8 mouse cellular contexts compared by ENCODE assay signal in genomic region chr7:80339793-80340628, GRCm38 (mm10). TPM values are rescaled to one million over a fixed set of nuclear protein-coding genes. Genes with fewer than 3 reads are reported as not detected.
A peak's percentile ranks its signal among the peaks of the same experiment; 100 is the strongest.
DNase-seq lines count a peak whose midpoint lies in the region; ATAC-seq lines count a peak whose summit lies in the region.

No protein-coding gene starts in this region.

- WGBS in hindbrain, embryonic 14.5 days: 1% methylated on average over 45 of the region's 45 CpGs

- no peaks in the 10 kb centered on the region for H3K9me3 ChIP-seq in hindbrain, embryonic 14.5 days (ENCODE audit: control insufficient read depth, low read length)

- peak; percentile 96 for ATAC-seq in hindbrain, embryonic 14.5 days (ENCODE audit: low FRiP score)

- peak overlapping the region; percentile 72 for H3K4me3 ChIP-seq in hindbrain, embryonic 14.5 days (replicated peaks; ENCODE audit: low read length)

- peak; percentile 99 for DNase-seq in NIH3T3 (ENCODE audit: low read depth)
- DNase-seq in cerebellum, postnatal 10 days: peak; percentile 99
- peak; percentile 95 to 96 for DNase-seq in frontal cortex, postnatal 14 days (ENCODE audit: low spot score in 2 of 2)
- DNase-seq in hindbrain, embryonic 14.5 days (ENCODE audit: low spot score): peak; percentile 99
- DNase-seq in layer of hippocampus, postnatal 36 days: peak; percentile 97
- DNase-seq in lung, postnatal 36 days: peak; percentile 99
- peak; percentile 98 for DNase-seq in retina, postnatal 1 day
- peak; percentile 94 to 97 for DNase-seq in urinary bladder, adult 18-20 months (ENCODE audit: low spot score in 2 of 2)

- H3K36me3 ChIP-seq in hindbrain, embryonic 14.5 days (replicated peaks; ENCODE audit: control insufficient read depth, insufficient read depth): peaks cover 30% of the 10 kb centered on the region

- H3K9ac ChIP-seq in hindbrain, embryonic 14.5 days: peak overlapping the region; percentile 80

- peak overlapping the region; percentile 90 for H3K27ac ChIP-seq in hindbrain, embryonic 14.5 days

- peak overlapping the region; percentile 83 for H3K4me2 ChIP-seq in hindbrain, embryonic 14.5 days (replicated peaks)

- peaks cover 52% of the 10 kb centered on the region for H3K4me1 ChIP-seq in hindbrain, embryonic 14.5 days (replicated peaks; ENCODE audit: control insufficient read depth, insufficient read depth, low read length)

- H3K27me3 ChIP-seq in hindbrain, embryonic 14.5 days (ENCODE audit: control insufficient read depth, insufficient read depth, low read length): no peaks in the 10 kb centered on the region

RNA-seq across cellular contexts. Expression of gene Unc45a, which starts 0.8 kb away (rescaled TPM):
- 43.3 and 43.9 TPM in 2 replicates for polyA plus RNA-seq in hindbrain, embryonic 14.5 days (2014; fragmentation: Nextera tagmentation; extraction: Ambion mirVana)
- 10 to 100 TPM; 38.1 to 39.5 TPM for total RNA-seq in layer of hippocampus, postnatal 36 days (2021)

RNA-seq across cellular contexts. Expression of gene Hddc3, which starts 2.9 kb away (rescaled TPM):
- 18.7 and 23.4 TPM in 2 replicates for polyA plus RNA-seq in hindbrain, embryonic 14.5 days (2014; fragmentation: Nextera tagmentation; extraction: Ambion mirVana)
- total RNA-seq in layer of hippocampus, postnatal 36 days (2021): 10 to 100 TPM; 42.2 to 45.1 TPM

RNA-seq across cellular contexts. Expression of gene Rccd1, which starts 15.8 kb away (rescaled TPM):
- 9.4 and 11.6 TPM in 2 replicates for polyA plus RNA-seq in hindbrain, embryonic 14.5 days (2014; fragmentation: Nextera tagmentation; extraction: Ambion mirVana)
- total RNA-seq in layer of hippocampus, postnatal 36 days (2021): 10 to 100 TPM; 13.2 to 16.6 TPM

RNA-seq across cellular contexts. Expression of gene Man2a2, which starts 31.2 kb away (rescaled TPM):
- 18.9 and 21.6 TPM in 2 replicates for polyA plus RNA-seq in hindbrain, embryonic 14.5 days (2014; fragmentation: Nextera tagmentation; extraction: Ambion mirVana)
- total RNA-seq in layer of hippocampus, postnatal 36 days (2021): 100 to 1,000 TPM; 144 to 156 TPM

RNA-seq across cellular contexts. Expression of gene Prc1, which starts 45.8 kb away (rescaled TPM):
- polyA plus RNA-seq in hindbrain, embryonic 14.5 days (2014; fragmentation: Nextera tagmentation; extraction: Ambion mirVana): 33.0 and 39.3 TPM in 2 replicates
- total RNA-seq in layer of hippocampus, postnatal 36 days (2021): 1 to 10 TPM; 1.5 to 2.4 TPM

Comparison
In these comparisons a context has a peak if more than half of its experiments do, and no peak if none do; other contexts are left out.
1. Peak in every context shown above with its lines: DNase-seq, ATAC-seq, H3K4me3 ChIP-seq and H3K27ac ChIP-seq.